Mouse (Mus musculus) c-Kit-positive CD71-positive TER-119-positive erythroid progenitor cells, embryonic 14.5 days (primary cell): Measurements from ENCODE around the gene Ralgapb.
A peak's percentile ranks its signal among the peaks of the same experiment; 100 is the strongest.

Experiments
- DNase-seq: peaks from one replicate; pipeline ENCODE4 v3.0.0-alpha.2; 2013; ENCODE audit warnings: low spot score

Ralgapb gene

DNA sequence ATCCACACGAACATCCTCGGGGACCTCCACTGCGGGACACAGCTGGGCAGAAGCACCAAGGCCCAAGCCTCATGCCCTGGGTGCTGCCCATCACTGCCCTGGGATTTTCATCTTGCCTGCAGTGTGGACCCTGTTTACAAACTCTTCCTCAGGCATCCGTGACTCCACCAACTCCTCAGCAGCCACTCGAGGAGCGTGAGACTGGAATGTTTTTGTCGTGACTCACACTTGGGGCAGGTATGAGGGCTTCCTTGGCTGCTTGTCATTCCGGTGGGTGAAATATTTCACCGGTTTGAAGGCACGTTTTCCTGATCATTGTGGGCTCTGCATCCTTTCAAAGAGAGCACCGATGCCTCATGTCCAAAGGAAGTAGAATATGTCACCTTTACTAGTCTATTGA lies 109.4 kb downstream of the Ralgapb start:
- DNase-seq, result no peak

DNA sequence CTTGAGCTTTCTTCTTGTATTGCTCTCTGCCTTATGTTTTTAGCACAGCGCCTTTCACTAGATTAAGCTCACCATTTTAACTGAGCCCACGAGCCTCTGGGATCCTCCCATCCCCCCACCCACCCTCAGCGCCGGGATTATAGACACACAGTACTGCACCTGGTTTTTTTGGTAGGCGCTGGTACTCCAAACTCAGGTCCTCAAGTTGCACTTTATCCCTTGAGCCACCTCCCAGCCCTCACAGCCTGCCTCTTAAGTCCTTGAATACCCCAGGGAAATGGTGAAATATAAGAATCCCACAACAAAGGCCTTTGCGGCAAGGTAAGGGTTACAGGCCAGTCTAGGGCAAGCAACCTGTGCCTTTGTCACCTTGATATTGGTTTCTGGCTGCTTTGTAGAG lies 110.2 kb downstream of the Ralgapb start:
- no peak for DNase-seq

GRCm38 (mm10) chr2:158523060-158523459 lies 113.4 kb downstream of the Ralgapb start:
- DNase-seq, result no peak

DNA sequence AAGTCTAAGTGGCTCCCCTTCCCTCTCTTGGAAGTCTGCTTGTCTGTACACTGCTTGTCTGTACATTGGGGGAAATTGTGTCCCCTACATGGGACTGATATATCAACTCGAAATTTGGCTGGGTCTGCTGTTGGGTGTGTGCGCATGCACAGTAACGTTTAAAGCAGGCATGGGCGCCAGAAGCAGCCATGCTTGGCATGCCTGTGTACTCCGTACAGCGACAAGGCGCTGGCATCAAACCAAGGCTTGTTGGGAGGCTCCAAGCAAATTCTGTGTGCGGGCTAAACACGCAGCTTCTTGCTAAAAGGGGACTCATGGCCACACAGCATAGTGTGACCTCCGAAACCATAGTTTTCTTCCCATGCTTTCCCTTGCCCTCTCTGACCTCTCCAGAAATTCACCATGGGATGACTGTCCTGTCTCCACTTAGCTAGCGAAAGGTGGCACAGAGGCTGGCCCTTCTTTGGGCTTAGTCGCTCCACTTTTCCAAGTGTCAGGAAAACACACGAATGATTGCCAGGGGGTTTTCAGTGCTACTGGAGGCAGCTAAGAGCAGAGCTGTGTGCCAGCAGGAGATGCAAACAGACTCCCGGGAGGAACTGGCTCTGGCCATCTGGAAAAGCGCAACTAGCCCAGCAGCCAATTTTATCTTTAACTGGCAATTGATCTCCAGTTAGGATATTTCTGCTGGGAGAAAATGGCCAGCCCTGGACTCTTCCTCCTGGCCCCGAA lies 114.6 kb downstream of the Ralgapb start:
- no peak for DNase-seq

GRCm38 (mm10) chr2:158534090-158534489 lies 124.4 kb downstream of the Ralgapb start:
- peak; percentile 14 for DNase-seq

GRCm38 (mm10) chr2:158534559-158534958 lies 124.9 kb downstream of the Ralgapb start:
- no peak for DNase-seq

DNA sequence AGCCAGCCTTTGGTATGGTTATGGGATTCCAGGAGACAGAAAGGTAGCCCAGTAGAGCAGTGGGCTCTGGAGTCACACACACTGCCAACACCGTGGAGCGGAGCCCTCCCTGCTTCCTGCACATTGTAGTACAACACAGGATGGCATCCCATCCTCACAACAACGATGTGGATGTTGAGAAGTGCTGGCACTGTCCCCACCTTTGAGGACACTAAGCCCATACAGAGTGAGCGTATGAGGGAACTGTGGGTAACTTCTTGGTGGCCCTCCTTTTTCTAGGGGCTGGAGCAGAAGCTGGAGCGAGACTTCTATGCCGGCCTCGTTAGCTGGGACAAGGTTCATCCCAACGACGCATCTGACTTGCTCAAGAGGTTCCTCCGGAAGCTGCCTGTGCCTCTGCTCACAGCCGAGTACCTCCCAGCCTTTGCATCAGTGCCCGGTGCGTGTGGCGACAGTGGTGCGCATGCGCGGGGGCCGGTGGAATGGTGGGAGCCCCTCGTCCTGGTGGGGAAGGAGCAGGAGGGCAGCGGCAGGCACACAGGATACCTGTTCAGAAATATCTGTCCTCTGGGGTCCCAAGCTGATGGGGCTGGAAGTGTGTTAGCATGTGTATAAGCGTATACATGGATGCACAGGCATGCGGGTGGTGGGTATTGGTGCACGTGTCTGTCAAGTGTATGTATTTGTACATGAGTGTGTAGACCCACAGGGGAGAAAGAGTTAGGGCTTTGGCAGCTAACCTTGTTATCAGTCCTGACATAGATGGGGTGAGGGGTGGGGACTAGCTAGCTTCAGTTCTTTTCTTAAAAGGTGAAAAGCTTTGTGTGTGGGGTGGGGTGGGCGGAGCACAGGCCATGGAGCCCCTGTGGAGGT lies 130.0 kb downstream of the Ralgapb start:
- no peak for DNase-seq

GRCm38 (mm10) chr2:158541286-158541685 lies 131.6 kb downstream of the Ralgapb start:
- DNase-seq, result no peak

DNA sequence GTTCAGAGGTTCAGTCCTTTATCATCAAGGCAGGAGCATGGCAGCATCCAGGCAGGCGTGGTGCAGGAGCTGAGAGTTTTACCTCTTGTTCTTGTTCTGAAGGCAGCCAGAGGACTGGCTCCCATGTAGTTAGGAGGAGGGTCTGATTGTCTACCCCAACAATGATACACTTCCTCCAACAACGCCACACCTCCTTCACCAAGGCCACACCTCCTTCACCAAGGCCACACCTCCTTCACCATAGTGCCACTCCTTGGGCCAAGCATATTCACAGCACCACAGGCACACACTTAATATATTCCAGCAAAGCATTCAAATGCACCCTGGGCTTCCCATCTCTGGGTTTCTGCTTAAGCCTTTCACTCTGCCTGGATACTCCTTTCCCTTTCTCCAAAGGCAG lies 135.6 kb downstream of the Ralgapb start:
- DNase-seq, result no peak

- DNase-seq, result peak; percentile 32
Observed at GRCm38 (mm10) chr2:158546751-158547150, 137.1 kb downstream of the Ralgapb start.
